Mouse (Mus musculus): ENCODE measurements at regions not wholly inside any gene's neighbourhood (a gene's known extent, or its start where the extent isn't known, plus 50 kb on each side); places are given as distances from the start of the nearest gene placed in this dataset.

- ChIA-PET POLR2A (no interaction called here), CTCF (no interaction called here)
Observed at GRCm38 (mm10) chrX:11387200-11387940, 59.7 kb downstream of the H2al1j start.

GRCm38 (mm10) chrX:11388860-11389259, 61.2 kb downstream of the H2al1j start:
- POLR2A ChIA-PET: no interaction called here

DNA sequence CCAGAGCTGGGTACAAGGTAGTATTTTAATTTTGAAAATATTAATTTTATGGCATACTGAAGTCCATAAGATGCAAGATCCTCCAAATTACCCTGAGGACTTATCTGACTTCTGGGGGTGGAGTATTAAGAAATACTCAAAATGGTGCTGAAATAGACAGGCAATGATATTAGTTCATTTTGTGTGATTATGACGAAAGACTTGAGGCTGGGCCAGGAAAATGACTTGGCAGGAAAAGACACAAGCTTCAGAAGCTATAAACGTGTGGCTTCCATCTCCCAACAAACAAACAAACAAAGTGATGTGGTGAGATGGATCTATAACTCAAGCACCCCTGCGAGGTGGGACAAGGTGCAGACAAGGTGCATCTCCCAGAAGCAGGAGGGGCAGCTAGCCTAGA, 72.8 kb downstream of the H2al1j start:
- CTCF ChIA-PET: no interaction called here
- POLR2A ChIA-PET: interaction anchor here in 1 of 4 experiments (0.5 kb wide), 1 partner anchor 259 kb away, joined by 3 read pairs; no protein-coding TSS in a partner anchor

More at GRCm38 (mm10) chrX:11388860-11389259, 61.2 kb downstream of the H2al1j start:
- CTCF ChIA-PET: no interaction called here

- CTCF ChIA-PET: no interaction called here
- POLR2A ChIA-PET: no interaction called here
Observed at GRCm38 (mm10) chrX:11404369-11404768, 76.7 kb downstream of the H2al1j start.

GRCm38 (mm10) chrX:11412316-11412826, 84.7 kb downstream of the H2al1j start:
- CTCF ChIA-PET: interaction anchor here in 1 of 4 experiments (0.5 kb wide), 1 partner anchor 183 kb away, joined by 3 read pairs; no protein-coding TSS in a partner anchor

GRCm38 (mm10) chrX:11415662-11416061, 88.0 kb downstream of the H2al1j start:
- ChIA-PET CTCF (no interaction called here), POLR2A (no interaction called here)

More at GRCm38 (mm10) chrX:11412316-11412826, 84.7 kb downstream of the H2al1j start:
- POLR2A ChIA-PET: no interaction called here

GRCm38 (mm10) chrX:11416510-11416909, 88.9 kb downstream of the H2al1j start:
- POLR2A ChIA-PET: interaction anchor here in 1 of 4 experiments (0.6 kb wide), 1 partner anchor 27 kb away, joined by 3 read pairs; no protein-coding TSS in a partner anchor
- CTCF ChIA-PET: no interaction called here

GRCm38 (mm10) chrX:11417861-11418260, 90.2 kb downstream of the H2al1j start:
- POLR2A ChIA-PET: no interaction called here

GRCm38 (mm10) chrX:11418261-11418660, 90.6 kb downstream of the H2al1j start:
- POLR2A ChIA-PET: no interaction called here
- CTCF ChIA-PET: no interaction called here

More at GRCm38 (mm10) chrX:11417861-11418260, 90.2 kb downstream of the H2al1j start:
- CTCF ChIA-PET: no interaction called here

GRCm38 (mm10) chrX:11419162-11419631, 91.6 kb downstream of the H2al1j start:
- CTCF ChIA-PET: no interaction called here
- POLR2A ChIA-PET: interaction anchor here in 1 of 4 experiments (0.6 kb wide), 1 partner anchor 491 kb away, joined by 4 read pairs; no protein-coding TSS in a partner anchor

DNA sequence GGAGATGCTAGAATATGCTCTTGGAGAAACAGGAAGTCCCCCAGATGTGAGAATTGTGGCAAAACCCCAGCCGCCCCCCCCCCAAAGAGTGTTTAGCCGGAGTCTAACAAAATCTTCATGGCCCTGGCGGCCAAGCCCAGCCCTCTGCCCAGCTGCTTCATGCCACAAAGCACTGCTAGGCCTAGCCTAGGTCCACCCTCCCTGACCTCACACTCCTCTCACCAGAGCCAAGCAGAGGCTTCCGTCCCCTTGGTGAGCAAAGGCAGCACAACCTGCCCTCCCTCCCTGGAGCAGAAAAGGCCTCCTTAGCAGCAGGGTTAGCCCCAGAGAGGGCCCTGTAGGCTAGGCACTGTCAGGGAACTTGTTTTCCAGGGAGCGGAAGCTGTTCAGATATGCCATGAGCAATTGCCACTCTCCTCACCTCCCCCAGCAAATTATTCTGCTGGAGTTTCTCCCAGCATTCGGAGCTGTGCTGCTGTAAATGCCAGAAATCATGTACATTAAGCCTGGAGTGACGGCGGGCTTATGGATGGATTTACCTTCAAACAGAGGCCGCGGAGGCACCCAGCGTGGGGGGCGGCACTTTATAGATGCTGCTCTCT, 104.9 kb downstream of the H2al1j start:
- ChIA-PET POLR2A (no interaction called here), CTCF (no interaction called here)

- CTCF ChIA-PET: no interaction called here
- POLR2A ChIA-PET: interaction anchor here in 1 of 4 experiments (0.5 kb wide), 1 partner anchor 66 kb away, joined by 5 read pairs; no protein-coding TSS in a partner anchor
Observed at GRCm38 (mm10) chrX:11435338-11435737, 107.7 kb downstream of the H2al1j start.

GRCm38 (mm10) chrX:11437151-11437944, 109.7 kb downstream of the H2al1j start:
- CTCF ChIA-PET: no interaction called here
- POLR2A ChIA-PET: no interaction called here

DNA sequence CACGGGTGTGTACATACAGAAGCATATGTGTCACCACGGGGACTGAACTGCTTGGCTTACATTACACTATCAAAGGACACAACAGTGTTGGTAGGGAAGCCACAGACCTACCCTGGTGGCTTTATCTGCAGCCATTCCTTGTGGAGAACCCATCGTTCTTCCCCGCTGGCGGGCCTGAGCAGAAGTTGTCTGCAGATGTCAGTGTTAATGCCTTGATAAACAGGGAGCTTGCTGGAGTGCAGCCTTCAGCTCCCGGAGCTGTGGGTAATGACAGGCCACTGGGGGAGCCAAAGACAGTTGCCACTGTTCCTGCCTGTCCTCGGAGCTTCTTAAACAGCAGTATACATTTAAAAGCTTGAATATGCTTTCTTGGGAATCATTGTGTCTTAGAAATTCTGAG, 115.9 kb downstream of the H2al1j start:
- POLR2A ChIA-PET: interaction anchor here in 1 of 4 experiments (0.7 kb wide), 1 partner anchor 27 kb away, joined by 3 read pairs; no protein-coding TSS in a partner anchor
- CTCF ChIA-PET: no interaction called here

DNA sequence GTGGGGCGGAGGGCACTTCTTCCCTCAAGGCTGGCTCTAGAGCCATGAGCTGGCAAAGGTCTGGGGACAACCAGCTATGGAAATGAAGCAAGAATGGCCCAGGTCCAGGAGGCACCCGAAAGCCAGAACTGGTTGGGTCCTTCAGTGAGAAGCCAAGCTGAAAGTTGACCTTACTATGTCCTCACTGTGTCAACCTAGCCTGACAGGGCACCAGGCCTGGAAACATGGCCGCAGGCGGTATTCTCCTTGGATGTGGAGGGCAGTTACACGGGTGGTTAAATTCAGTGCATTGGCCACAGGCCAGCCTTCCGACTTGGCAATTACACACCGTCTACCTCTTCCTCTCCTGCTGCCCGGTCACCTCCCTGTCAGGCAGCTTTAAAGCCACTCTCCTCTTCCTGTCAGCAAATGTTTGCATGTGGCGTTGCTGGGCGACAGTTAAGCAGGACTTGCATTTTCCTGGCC, 116.7 kb downstream of the H2al1j start:
- CTCF ChIA-PET: no interaction called here
- POLR2A ChIA-PET: interaction anchor here in 1 of 4 experiments (0.6 kb wide), 1 partner anchor 1323 kb away, joined by 3 read pairs; no protein-coding TSS in a partner anchor

- POLR2A ChIA-PET: no interaction called here
Observed at GRCm38 (mm10) chrX:11448711-11449110, 121.1 kb downstream of the H2al1j start.

GRCm38 (mm10) chrX:11458521-11458920, 130.9 kb downstream of the H2al1j start:
- CTCF ChIA-PET: no interaction called here
- POLR2A ChIA-PET: no interaction called here

More at GRCm38 (mm10) chrX:11448711-11449110, 121.1 kb downstream of the H2al1j start:
- CTCF ChIA-PET: no interaction called here

DNA sequence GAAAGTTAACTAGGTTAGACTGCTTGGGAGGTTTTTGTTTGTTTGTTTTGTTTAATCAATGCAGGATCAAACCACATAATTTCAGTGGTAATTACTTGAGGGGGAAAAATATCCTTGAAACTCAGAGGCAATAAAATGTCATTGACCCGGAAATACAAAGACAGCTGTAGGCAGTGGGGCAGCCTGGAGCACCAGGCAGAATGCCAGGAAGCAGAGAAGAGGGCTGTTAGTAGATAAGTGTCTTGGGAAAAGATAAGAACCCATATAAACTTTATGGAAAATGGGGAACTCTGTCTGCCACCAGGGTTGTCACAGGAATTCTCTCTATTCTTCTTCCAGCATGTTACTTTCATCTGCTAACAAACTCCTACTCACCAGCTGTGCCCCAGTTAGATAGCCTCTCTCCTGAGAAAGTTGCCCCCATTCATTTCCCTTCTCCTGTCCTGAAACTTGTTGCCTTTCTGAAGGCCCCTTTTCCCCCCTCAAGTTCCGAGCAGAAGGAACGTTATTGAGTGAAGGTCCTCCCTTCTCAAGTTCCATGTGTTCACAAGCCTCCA, 136.4 kb downstream of the H2al1j start:
- ChIA-PET POLR2A (no interaction called here), CTCF (no interaction called here)

GRCm38 (mm10) chrX:11466191-11466590, 138.6 kb downstream of the H2al1j start:
- CTCF ChIA-PET: interaction anchor here in 1 of 4 experiments (0.7 kb wide), 1 partner anchor 848 kb away, joined by 3 read pairs; no protein-coding TSS in a partner anchor
- POLR2A ChIA-PET: no interaction called here

Data from embryonic stem cell, embryonic (primary cell).